Mouse (Mus musculus) midbrain, embryonic 14.5 days (tissue): ENCODE measurements around the gene Brdt. TPM values are rescaled to one million over a fixed set of nuclear protein-coding genes. Genes with fewer than 3 reads are reported as not detected.
A peak's percentile ranks its signal among the peaks of the same experiment; 100 is the strongest.

Experiments
- ATAC-seq: fragments of 200-750 bp; cut with Nextera tagmentation; 2 replicates; pipeline ENCODE4 v1.8.0; 2017; ENCODE audit warnings: moderate number of reproducible peaks, moderate library complexity; ENCODE audit not compliant: low FRiP score, low TSS enrichment
- DNase-seq: peaks from one replicate; pipeline ENCODE4 v3.0.0-alpha.2; 2015
- H3K27ac ChIP-seq: fragments of 300-500 bp; sonication (generic); replicated peaks from 2 replicates; pipeline ENCODE4 v1.5.1; 2014; ENCODE audit warnings: mild to moderate bottlenecking, low read depth, low read length, moderate library complexity
- H3K27me3 ChIP-seq: fragments of 300-500 bp; sonication (generic); 2 replicates; pipeline ENCODE4 v1.6.1; 2014; ENCODE audit warnings: low read length, control low read depth, mixed read lengths; ENCODE audit not compliant: control insufficient read depth, insufficient read depth
- H3K36me3 ChIP-seq: fragments of 300-500 bp; sonication (generic); 2 replicates; pipeline ENCODE4 v1.6.1; 2014; ENCODE audit warnings: low read length, control low read depth; ENCODE audit not compliant: control insufficient read depth, insufficient read depth
- H3K4me1 ChIP-seq: fragments of 300-500 bp; sonication (generic); 2 replicates; pipeline ENCODE4 v1.6.1; 2014; ENCODE audit warnings: mild to moderate bottlenecking, antibody characterized with exemption, low read length, control low read depth; ENCODE audit not compliant: control insufficient read depth, insufficient read depth
- H3K4me2 ChIP-seq: fragments of 300-500 bp; sonication (generic); 2 replicates; pipeline ENCODE4 v1.6.1; 2014; ENCODE audit warnings: mild to moderate bottlenecking, low read length, moderate library complexity
- H3K4me3 ChIP-seq: fragments of 300-500 bp; sonication (generic); replicated peaks from 2 replicates; pipeline ENCODE4 v1.5.1; 2014; ENCODE audit warnings: low read depth, low read length
- H3K9ac ChIP-seq: fragments of 300-500 bp; sonication (generic); replicated peaks from 2 replicates; pipeline ENCODE4 v1.6.1; 2014; ENCODE audit warnings: mild to moderate bottlenecking, low read length, moderate library complexity
- H3K9me3 ChIP-seq: fragments of 300-500 bp; sonication (generic); 2 replicates; pipeline ENCODE4 v1.6.1; 2016; ENCODE audit warnings: low read length, control low read depth, mixed read lengths; ENCODE audit not compliant: control insufficient read depth
- WGBS: fragments of 180-500 bp; shearing (Covaris S2); extraction: QIAGEN DNeasy Blood & Tissue Kit; methylation state at CpG from one replicate; pipeline ENCODE4 v1.1.7; 2014; 5-methylcytosine and 5-hydroxymethylcytosine counted together
- polyA plus RNA-seq: library from polyadenylated mRNA; unstranded; fragments of >200 nt; fragmentation: Nextera tagmentation; extraction: Ambion mirVana; gene quantifications from 2 replicates; pipeline ENCODE4 v1.2.1, GENCODE M21; 2014

Brdt gene
- polyA plus RNA-seq, 1 experiment from 2014 or later = 2.8 TPM

DNA sequence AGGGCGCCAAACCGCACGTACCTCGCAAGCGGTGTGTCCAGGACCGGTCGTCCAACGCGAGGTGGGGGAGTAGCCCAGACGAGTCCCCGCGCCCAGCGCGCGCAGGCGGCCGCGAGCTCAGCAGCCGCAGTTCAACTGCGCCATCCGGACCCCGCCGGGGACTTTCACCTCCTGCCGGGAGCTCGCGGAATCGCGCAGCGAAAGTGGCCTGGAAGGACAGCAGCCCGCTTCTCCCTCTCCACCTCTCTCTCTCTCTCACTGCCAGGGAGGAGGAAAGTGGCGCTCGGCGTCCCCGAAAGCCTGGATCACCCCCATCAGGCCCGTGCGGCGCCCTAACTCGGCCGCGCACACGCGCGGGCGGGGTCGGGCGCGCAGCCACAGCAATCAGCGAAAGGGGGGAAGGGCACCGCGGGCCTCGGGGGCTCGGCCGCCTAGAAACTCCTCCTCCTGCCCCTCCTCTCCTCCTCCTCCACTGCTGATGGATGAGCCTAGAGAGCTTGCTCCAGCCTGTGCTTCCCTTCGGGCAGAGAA, 41.7 kb upstream of the Brdt start, which contains the start of gene Tgfbr3:
Gene Tgfbr3, minus strand, starts transcription at position 396 of the 531 bp plus-strand sequence.
- peak within 1 kb of the TSS; percentile 72 for H3K9ac ChIP-seq
- ATAC-seq (peak; percentile 90), DNase-seq (peak; percentile 90)
- H3K4me2 ChIP-seq = peak within 1 kb of the TSS; percentile 100
- H3K36me3 ChIP-seq = no peaks in the 10 kb centered on the region
- H3K27ac ChIP-seq = peak within 1 kb of the TSS; percentile 63; the same call in 1 of the 2 replicates
- peaks cover 22% of the 10 kb centered on the region for H3K27me3 ChIP-seq
- H3K4me1 ChIP-seq = peaks cover 5% of the 10 kb centered on the region; the same call in 1 of the 2 replicates
- WGBS = under 1% methylated on average over 43 of the region's 54 CpGs
- no peaks in the 10 kb centered on the region for H3K9me3 ChIP-seq
- peak within 1 kb of the TSS; percentile 69 for H3K4me3 ChIP-seq

DNA sequence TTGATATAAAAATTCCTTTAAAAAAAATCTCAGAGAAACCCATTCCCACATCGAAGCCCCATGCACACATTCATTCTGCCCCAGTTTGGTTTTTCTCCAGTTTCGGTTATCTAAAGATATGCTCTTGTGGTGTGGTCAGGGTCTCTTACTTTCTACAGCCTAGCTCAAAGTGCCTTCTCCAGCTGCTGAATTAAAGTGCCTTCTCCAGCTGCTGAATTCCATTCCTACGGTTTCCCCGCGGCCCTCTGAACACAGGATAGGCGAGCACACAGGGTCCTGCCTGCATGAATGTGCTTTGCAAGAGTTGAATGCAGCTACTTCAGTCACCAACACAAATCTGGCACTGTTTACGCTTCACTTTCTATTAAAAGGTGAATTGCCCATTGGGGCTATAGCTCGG, 41.0 kb upstream of the Brdt start:
- H3K9ac ChIP-seq = no peak overlapping the region
- peak overlapping the region; percentile 100 for H3K4me2 ChIP-seq
- no peaks in the 10 kb centered on the region for H3K9me3 ChIP-seq
- ATAC-seq (no peak), DNase-seq (no peak)
- peak overlapping the region; percentile 69 for H3K4me3 ChIP-seq
- 42% methylated on average over 8 of the region's 8 CpGs for WGBS
- peaks cover 5% of the 10 kb centered on the region; the same call in 1 of the 2 replicates for H3K4me1 ChIP-seq
- no peaks in the 10 kb centered on the region for H3K36me3 ChIP-seq
- no peak overlapping the region for H3K27ac ChIP-seq
- peaks cover 22% of the 10 kb centered on the region for H3K27me3 ChIP-seq

DNA sequence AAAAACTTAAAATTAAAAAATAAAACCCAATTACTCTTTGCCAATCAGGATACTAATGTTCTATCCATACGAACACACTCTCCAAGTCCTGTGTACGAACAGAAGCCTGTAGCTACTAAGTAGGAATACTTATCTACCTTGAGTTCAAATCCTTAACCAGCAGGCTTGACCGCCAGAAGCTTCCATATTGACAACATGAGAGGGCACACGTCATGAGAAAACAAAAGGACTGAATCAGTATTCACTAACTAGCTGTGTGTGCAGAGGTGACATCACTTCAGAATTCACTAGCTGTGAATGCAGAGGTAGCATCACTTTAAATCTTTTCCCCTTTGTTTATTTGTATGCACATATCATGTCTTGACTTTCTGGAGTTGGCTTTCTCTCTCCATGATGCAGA, 36.9 kb upstream of the Brdt start:
- Histone ChIP-seq H3K4me2 (no peak overlapping the region), H3K4me1 (no peaks in the 10 kb centered on the region), H3K9me3 (no peaks in the 10 kb centered on the region), H3K27me3 (0 out of 2 replicates have a peak, but pooled peaks cover 10% of the 10 kb centered on the region), H3K27ac (no peak overlapping the region), H3K4me3 (no peak overlapping the region), H3K36me3 (no peaks in the 10 kb centered on the region), H3K9ac (no peak overlapping the region)
- WGBS = 81% methylated on average over 4 of the region's 4 CpGs
- ATAC-seq = no peak
- DNase-seq = no peak

DNA sequence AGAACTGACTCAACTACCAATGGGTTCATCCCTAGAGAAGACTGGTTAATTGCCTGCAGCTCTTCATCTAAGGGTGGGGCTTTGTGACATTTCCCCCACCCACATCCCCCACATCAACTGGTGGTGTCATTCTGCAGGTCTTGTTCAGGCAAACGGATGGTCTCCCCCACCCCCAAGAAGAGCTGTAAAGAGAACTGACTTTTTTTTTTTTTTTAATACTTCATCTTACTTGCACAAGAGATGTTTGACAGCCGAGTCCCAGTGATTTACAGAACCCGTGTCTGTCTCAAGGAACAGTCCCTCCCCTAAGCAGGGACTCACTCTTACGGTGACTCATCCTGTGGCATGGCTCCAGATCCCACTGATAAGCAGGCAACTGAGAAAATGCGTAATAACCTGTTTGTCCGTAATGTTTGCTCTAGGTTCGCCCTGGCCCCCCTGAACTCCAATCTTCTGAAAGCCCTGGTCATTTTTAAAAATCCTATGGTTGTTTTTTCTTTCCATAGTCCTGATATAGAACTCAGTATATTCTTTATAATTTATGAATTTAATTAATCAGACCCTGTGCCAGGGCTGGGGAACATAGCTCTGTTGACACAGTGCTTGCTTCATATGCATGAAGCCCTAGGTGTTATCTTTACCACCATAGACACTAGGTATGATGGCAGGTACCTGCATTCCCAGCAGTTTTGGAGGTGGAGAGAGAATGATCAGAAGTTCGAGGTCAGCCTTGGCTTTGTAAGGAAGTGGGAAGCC, 35.7 kb upstream of the Brdt start:
- no peaks in the 10 kb centered on the region for H3K9me3 ChIP-seq
- H3K27me3 ChIP-seq = 0 out of 2 replicates have a peak, but pooled peaks cover 10% of the 10 kb centered on the region
- no peak overlapping the region for H3K4me3 ChIP-seq
- H3K27ac ChIP-seq = no peak overlapping the region
- DNase-seq (no peak), ATAC-seq (no peak)
- 73% methylated on average over 8 of the region's 8 CpGs for WGBS
- no peaks in the 10 kb centered on the region for H3K4me1 ChIP-seq
- no peak overlapping the region for H3K9ac ChIP-seq
- no peaks in the 10 kb centered on the region for H3K36me3 ChIP-seq
- H3K4me2 ChIP-seq = no peak overlapping the region

DNA sequence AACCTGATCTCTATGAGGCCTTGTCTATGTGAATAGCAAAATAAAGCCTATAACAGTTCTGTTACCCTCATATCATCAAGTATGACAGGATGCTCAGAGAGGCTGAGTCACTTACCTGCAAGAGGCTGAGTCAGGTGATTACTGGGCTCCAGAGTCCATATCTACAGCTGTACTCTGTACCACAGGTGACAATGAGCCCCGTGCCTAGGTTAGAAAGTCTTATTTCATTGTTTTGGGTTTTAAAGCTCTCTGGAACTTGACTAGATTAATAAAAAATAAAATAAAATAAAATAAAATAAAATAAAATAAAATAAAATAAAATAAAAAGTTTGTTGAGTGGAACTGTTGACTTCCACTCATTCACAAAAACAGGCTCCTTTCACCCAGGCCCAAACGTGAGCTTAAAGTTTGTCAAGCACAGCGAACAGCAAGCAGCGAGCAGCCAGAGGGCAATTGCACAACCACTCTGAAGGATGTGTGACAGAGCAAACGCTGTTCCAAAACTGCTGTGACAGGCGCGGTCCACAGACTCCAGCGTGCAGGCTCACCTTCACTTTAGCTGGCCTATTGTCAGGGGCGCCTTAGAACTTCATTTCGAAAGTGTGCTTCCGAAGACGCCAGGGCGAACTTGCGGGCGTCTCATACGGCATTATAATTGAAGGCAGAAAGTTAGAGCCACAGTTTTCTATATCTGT, 35.0 kb upstream of the Brdt start:
- Histone ChIP-seq H3K4me3 (no peak overlapping the region), H3K9me3 (no peaks in the 10 kb centered on the region), H3K9ac (no peak overlapping the region), H3K27me3 (0 out of 2 replicates have a peak, but pooled peaks cover 10% of the 10 kb centered on the region), H3K4me2 (no peak overlapping the region), H3K36me3 (no peaks in the 10 kb centered on the region), H3K27ac (no peak overlapping the region), H3K4me1 (no peaks in the 10 kb centered on the region)
- 76% methylated on average over 16 of the region's 16 CpGs for WGBS
- ATAC-seq (no peak), DNase-seq (no peak)

DNA sequence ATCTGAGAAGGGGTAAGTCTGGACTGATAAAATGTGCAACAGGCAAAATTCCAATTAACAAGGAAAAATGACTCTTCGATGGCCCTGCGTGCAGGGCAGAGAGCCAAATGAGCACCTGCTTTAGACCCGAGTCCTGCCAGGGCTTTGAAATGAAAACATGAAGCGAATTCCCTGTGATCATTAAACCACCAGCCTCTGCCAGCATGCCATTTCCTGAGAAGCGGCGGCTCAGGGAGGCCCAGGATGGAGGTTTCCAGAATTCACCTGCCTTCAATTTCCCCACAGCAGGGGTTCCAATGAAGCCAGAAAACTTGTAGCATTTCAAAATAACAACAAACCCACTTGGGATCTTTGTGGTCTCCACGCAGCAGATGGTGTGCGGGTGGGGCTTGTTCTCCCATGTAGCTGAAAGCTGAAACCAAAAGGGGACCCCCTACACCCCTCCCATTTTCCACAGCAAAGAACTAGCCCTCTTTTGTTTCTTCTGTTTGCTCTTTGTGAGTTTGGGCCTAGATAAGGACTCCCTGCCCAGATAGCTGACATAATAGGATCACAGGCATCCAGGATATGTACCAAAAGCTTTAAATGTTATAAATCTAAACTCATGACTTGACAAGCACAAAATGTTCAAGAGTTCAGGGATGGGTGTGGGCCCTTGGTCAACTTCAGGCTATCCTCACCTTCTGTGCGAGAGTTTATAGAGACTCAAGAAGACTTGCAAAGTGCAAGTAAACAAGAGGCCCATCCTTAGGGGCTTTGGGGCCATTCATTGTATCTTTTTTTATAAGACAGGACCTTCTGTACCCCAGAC, 34.2 kb upstream of the Brdt start:
- DNase-seq (peak; percentile 35), ATAC-seq (no peak)
- 47% methylated on average over 9 of the region's 9 CpGs for whole genome bisulfite sequencing
- Histone ChIP-seq H3K9me3 (no peaks in the 10 kb centered on the region), H3K4me3 (no peak overlapping the region), H3K9ac (no peak overlapping the region), H3K4me1 (no peaks in the 10 kb centered on the region), H3K36me3 (no peaks in the 10 kb centered on the region), H3K27ac (no peak overlapping the region), H3K4me2 (no peak overlapping the region), H3K27me3 (0 out of 2 replicates have a peak, but pooled peaks cover 3% of the 10 kb centered on the region)

DNA sequence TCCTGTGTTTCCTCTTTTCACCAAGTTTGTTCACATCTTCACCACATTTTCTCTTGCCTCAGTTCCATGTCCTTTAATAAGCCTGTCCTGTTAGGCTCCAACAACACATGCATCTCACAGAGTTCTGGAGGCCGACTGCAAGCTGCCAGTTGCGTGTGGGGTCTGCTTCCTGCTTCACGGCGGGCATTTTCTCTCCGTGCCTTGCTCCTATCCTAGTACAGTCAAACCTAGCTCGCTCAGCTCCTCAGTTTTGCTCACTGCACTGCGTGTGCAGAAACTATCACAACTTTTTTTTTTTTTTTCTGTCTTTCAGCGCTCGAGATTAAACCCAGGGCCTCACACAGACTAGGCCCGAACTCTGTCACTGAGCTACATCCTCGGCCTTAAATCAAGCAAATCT, 32.1 kb upstream of the Brdt start:
- no peak for DNase-seq
- no peak overlapping the region for H3K27ac ChIP-seq
- 89% methylated on average over 11 of the region's 11 CpGs for WGBS
- no peak overlapping the region for H3K4me2 ChIP-seq
- H3K9ac ChIP-seq = no peak overlapping the region
- no peaks in the 10 kb centered on the region for H3K27me3 ChIP-seq
- H3K36me3 ChIP-seq = no peaks in the 10 kb centered on the region
- H3K4me1 ChIP-seq = no peaks in the 10 kb centered on the region
- no peaks in the 10 kb centered on the region for H3K9me3 ChIP-seq
- ATAC-seq = no peak
- no peak overlapping the region for H3K4me3 ChIP-seq

DNA sequence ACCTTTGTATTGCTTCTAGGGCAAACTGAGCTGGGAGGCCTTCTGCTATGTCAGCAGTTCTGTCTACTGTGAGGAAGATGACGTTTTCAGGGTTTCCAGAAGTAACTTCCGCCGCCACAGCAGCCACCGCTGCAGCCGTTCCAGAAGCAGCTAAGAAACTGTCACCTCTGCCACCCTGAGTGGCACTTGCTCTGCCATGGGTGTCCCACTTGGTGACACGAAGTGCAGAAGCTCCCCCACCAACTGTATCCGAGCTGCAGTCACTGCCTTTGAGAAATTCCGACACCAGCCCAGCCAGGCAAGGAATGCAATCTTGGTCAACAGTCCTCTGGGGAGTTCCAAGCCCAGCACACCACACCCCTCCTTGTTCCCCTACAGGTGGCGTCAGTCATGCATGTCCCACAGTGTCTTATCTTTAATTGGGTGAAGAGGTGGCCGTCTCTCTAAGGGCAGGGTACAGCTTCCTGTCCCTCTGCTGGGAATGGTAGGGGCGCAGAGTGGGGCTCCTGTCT, 27.6 kb upstream of the Brdt start:
- Histone ChIP-seq H3K9ac (no peak overlapping the region), H3K36me3 (no peaks in the 10 kb centered on the region), H3K4me1 (no peaks in the 10 kb centered on the region), H3K9me3 (no peaks in the 10 kb centered on the region), H3K27ac (no peak overlapping the region), H3K4me2 (no peak overlapping the region), H3K4me3 (no peak overlapping the region), H3K27me3 (no peaks in the 10 kb centered on the region)
- 51% methylated on average over 11 of the region's 11 CpGs for WGBS
- ATAC-seq (no peak), DNase-seq (no peak)
